Mouse (Mus musculus): Measurements from ENCODE around the gene Sat2.

DNA sequence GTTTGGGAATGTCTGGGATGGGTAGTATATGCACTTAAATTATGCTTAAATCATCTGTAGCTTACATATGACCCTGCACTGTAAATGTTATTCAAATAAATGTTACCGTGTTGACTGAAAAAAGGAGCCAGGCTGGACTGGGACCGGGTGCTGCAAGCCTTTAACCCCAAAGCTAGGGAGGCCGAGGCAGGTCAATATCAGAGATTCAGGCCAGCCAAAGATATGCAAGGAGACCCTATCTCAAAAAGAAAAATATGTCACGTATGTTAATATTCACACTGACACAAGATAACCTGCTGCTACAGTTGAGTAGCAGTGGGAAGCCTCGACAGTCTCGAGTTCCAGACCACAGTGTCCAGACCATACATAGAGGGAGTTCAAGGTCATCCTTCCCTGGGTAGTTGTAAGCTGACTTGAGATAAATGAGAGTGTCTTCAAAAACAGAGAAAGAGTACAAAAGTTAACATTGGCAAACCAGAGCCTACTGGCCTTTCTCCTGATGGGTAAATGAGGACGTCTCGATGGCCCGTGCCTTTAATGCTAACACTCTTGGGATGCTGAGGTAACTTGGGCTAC is 39.5 kb upstream of the Sat2 start:
- TF ChIP-seq CTCF (IDR thresholded peaks at IDR 0.05; ENCODE audit: low read depth) (no peak), EP300 (IDR thresholded peaks at IDR 0.05; ENCODE audit: low read depth) (no peak)

Measured in liver, postnatal 0 days (tissue).